Mouse (Mus musculus) hindbrain, embryonic 11.5 days (tissue): ENCODE measurements around the gene Nup62. TPM values are rescaled to one million over a fixed set of nuclear protein-coding genes. Genes with fewer than 3 reads are reported as not detected.

ENCODE experiments used
- ATAC-seq: fragments of 200-750 bp; cut with Nextera tagmentation; 2 replicates; pipeline ENCODE4 v1.8.0; 2017; ENCODE audit warnings: mild to moderate bottlenecking, moderate TSS enrichment, moderate library complexity; ENCODE audit not compliant: low FRiP score
- DNase-seq: peaks from one replicate; pipeline ENCODE4 v3.0.0-alpha.2; 2015; ENCODE audit warnings: low spot score
- H3K27ac ChIP-seq: fragments of 300-500 bp; sonication (generic); 2 replicates; pipeline ENCODE4 v1.5.1; 2014; ENCODE audit warnings: mild to moderate bottlenecking, low read depth, low read length
- H3K27me3 ChIP-seq: fragments of 300-500 bp; sonication (generic); 2 replicates; pipeline ENCODE4 v1.6.1; 2014; ENCODE audit warnings: mild to moderate bottlenecking, low read length, moderate library complexity, mixed read lengths; ENCODE audit not compliant: control insufficient read depth, insufficient read depth
- H3K36me3 ChIP-seq: fragments of 300-500 bp; sonication (generic); 2 replicates; pipeline ENCODE4 v1.6.1; 2014; ENCODE audit warnings: mild to moderate bottlenecking, low read length, moderate library complexity, mixed read lengths; ENCODE audit not compliant: control insufficient read depth, insufficient read depth
- H3K4me1 ChIP-seq: fragments of 300-500 bp; sonication (generic); replicated peaks from 2 replicates; pipeline ENCODE4 v1.6.1; 2014; ENCODE audit warnings: low read length, mixed read lengths; ENCODE audit not compliant: control insufficient read depth, insufficient read depth
- H3K4me2 ChIP-seq: fragments of 300-500 bp; sonication (generic); replicated peaks from 2 replicates; pipeline ENCODE4 v1.6.1; 2014; ENCODE audit warnings: mild to moderate bottlenecking, low read depth, low read length
- H3K4me3 ChIP-seq: fragments of 300-500 bp; sonication (generic); 2 replicates; pipeline ENCODE4 v1.5.1; 2014; ENCODE audit warnings: low read depth, low read length
- H3K9ac ChIP-seq: fragments of 300-500 bp; sonication (generic); 2 replicates; pipeline ENCODE4 v1.6.1; 2014; ENCODE audit warnings: low read depth, low read length
- H3K9me3 ChIP-seq: fragments of 300-500 bp; sonication (generic); 2 replicates; pipeline ENCODE4 v1.6.1; 2016; ENCODE audit warnings: low read length; ENCODE audit not compliant: control insufficient read depth
- WGBS: fragments of 180-500 bp; shearing (Covaris S2); extraction: QIAGEN DNeasy Blood & Tissue Kit; methylation state at CpG from one replicate; pipeline ENCODE4 v1.1.7; 2014; 5-methylcytosine and 5-hydroxymethylcytosine counted together
- microRNA counts: library from miRNA; unstranded; fragments of <30 nt; microRNA quantifications from one replicate; lab custom pipeline; 2015
- polyA plus RNA-seq: library from polyadenylated mRNA; unstranded; fragments of >200 nt; fragmentation: Nextera tagmentation; extraction: Ambion mirVana; gene quantifications from 2 replicates; pipeline ENCODE4 v1.2.1, GENCODE M21; 2014

Nup62 gene
- polyA plus RNA-seq, 1 experiment from 2014 or later: 44.2 TPM

GRCm38 (mm10) chr7:44877833-44878232, 61.9 kb downstream of the Nup62 start:
- Histone ChIP-seq H3K27ac (no peak overlapping the region), H3K27me3 (no peaks in the 10 kb centered on the region), H3K9me3 (no peaks in the 10 kb centered on the region), H3K36me3 (peaks cover 31% of the 10 kb centered on the region), H3K4me1 (no peaks in the 10 kb centered on the region), H3K4me2 (no peak overlapping the region), H3K4me3 (no peak overlapping the region), H3K9ac (no peak overlapping the region)
- no peak for ATAC-seq
- no peak for DNase-seq
- 93% methylated on average over 14 of the region's 14 CpGs for WGBS

MicroRNA genes within 50 kb of the gene (microRNA counts, 519-probe panel; counts per million panel counts)
- not detected for microRNA mmu-miR-707 (lab: Ali Mortazavi, UCI)

Other genes with a start within 250 kb of the Nup62 start
- gene Napsa, start 243.7 kb upstream of the Nup62 start, polyA plus RNA-seq: 0.28 and 0.66 TPM in 2 replicates
- 1.4 and 2.1 TPM in 2 replicates for gene Kcnc3, start 225.4 kb upstream of the Nup62 start, polyA plus RNA-seq
- gene Myh14, start 145.2 kb upstream of the Nup62 start, polyA plus RNA-seq: 1.9 and 2.3 TPM in 2 replicates
- not detected in 2 replicates for gene Izumo2, start 107.3 kb upstream of the Nup62 start, polyA plus RNA-seq
- gene Vrk3, start 67.7 kb upstream of the Nup62 start, polyA plus RNA-seq: 32.5 and 36.7 TPM in 2 replicates
- gene Zfp473, start 65.0 kb upstream of the Nup62 start, polyA plus RNA-seq: 3.0 and 3.7 TPM in 2 replicates
- gene Il4i1, start 299 bp downstream of the Nup62 start, polyA plus RNA-seq: 0.60 and 1.7 TPM in 2 replicates
- gene Atf5, start 570 bp downstream of the Nup62 start, polyA plus RNA-seq: 1.9 and 2.0 TPM in 2 replicates
- gene Akt1s1, start 32.9 kb downstream of the Nup62 start, polyA plus RNA-seq: 31.7 and 38.0 TPM in 2 replicates
- gene Tbc1d17, start 33.0 kb downstream of the Nup62 start, polyA plus RNA-seq: 60.9 and 65.5 TPM in 2 replicates
- gene Pnkp, start 41.1 kb downstream of the Nup62 start, polyA plus RNA-seq: 26.3 and 27.6 TPM in 2 replicates
- 314 and 331 TPM in 2 replicates for gene Ptov1, start 53.7 kb downstream of the Nup62 start, polyA plus RNA-seq
- 72.7 and 76.2 TPM in 2 replicates for gene Med25, start 76.6 kb downstream of the Nup62 start, polyA plus RNA-seq
- 13.9 and 18.7 TPM in 2 replicates for gene Fuz, start 80.0 kb downstream of the Nup62 start, polyA plus RNA-seq
- gene Ap2a1, start 113.4 kb downstream of the Nup62 start, polyA plus RNA-seq: 82.7 and 85.0 TPM in 2 replicates
- 0.09 and 0.14 TPM in 2 replicates for gene Tsks, start 127.1 kb downstream of the Nup62 start, polyA plus RNA-seq
- gene Cpt1c, start 158.8 kb downstream of the Nup62 start, polyA plus RNA-seq: 23.4 and 23.5 TPM in 2 replicates
- gene Prmt1, start 170.5 kb downstream of the Nup62 start, polyA plus RNA-seq: 249 and 259 TPM in 2 replicates
- gene Irf3, start 181.6 kb downstream of the Nup62 start, polyA plus RNA-seq: 59.6 and 63.9 TPM in 2 replicates
- gene Bcl2l12, start 182.6 kb downstream of the Nup62 start, polyA plus RNA-seq: 54.2 and 56.8 TPM in 2 replicates
- 44.0 and 49.6 TPM in 2 replicates for gene Scaf1, start 200.3 kb downstream of the Nup62 start, polyA plus RNA-seq
- 21.2 and 21.6 TPM in 2 replicates for gene Rras, start 201.9 kb downstream of the Nup62 start, polyA plus RNA-seq
- gene Prr12, start 236.8 kb downstream of the Nup62 start, polyA plus RNA-seq: 13.0 and 16.0 TPM in 2 replicates
- 58.2 and 62.7 TPM in 2 replicates for gene Nosip, start 246.3 kb downstream of the Nup62 start, polyA plus RNA-seq
- 15.7 and 17.1 TPM in 2 replicates for gene Prrg2, start 246.6 kb downstream of the Nup62 start, polyA plus RNA-seq